In the genomic region with DNA sequence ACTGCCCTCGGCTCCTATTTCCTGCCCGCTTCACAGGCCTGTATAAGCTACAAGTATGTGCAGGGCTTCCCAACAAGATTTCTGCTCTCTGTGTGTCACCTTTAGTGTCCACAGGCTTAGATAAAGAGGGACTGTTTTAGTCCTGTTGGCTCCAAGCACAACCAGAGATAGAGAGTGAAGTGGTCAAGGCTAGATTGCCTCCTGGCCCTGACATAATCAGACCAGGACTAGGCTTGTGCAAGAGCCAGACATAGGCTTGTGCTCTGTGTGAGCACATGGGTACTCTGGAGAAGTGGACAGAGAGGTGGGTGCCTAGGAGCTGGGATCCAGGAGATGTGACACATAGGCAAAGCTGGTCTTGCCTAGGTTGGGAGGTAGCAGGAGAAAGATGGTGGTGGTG, we compare ENCODE assay signal across 22 mouse cellular contexts.
DNase-seq lines count a peak whose midpoint lies in the region; TF ChIP-seq lines count a peak whose summit lies in the region.
"Had no signal": no experiment of that assay in that cellular context is flagged by ENCODE, and none has a peak within 500 bp of the region (broad histone marks: within the 10 kb centered on the region; RNA-seq: fewer than 3 reads in every experiment).

No protein-coding gene starts in this region.

- peak; percentile 65 to 86 for DNase-seq in adrenal gland, adult (ENCODE audit: inconsistent age in 2 of 2, low spot score in 1 of 2)
- no peak for DNase-seq in adrenal gland, postnatal 4 days (ENCODE audit: low spot score in 2 of 2)
- peak in 1 of 2 experiments; percentile 63 for DNase-seq in heart, adult 2 months
- DNase-seq in heart, embryonic 10.5 days (ENCODE audit: low spot score): no peak
- DNase-seq in thymus, postnatal 14 days: peak; percentile 4
- DNase-seq in thymus, postnatal 36 days: no peak
- no peak for DNase-seq in limb, embryonic 10.5 days (ENCODE audit: low spot score)
- no peak for DNase-seq in lung, postnatal 14 days
- DNase-seq: cerebellum, adult 11 months; cerebellum, adult 9-10 months; cerebellum, postnatal 36 days; kidney, adult 11 months; kidney, postnatal 14 days; liver, postnatal 0 days; right cerebral cortex, postnatal 25 days had no signal

- intact Hi-C loops in heart, adult 2 months (cut with DNase I): loop anchor here (2.0 kb wide), 1 partner anchor 26 kb away; no protein-coding TSS in a partner anchor

- H3K79me2 ChIP-seq in heart, adult 2 months (replicated peaks; ENCODE audit: control insufficient read depth, insufficient read depth, low read length): no peaks in the 10 kb centered on the region

- H3K27me3 ChIP-seq in heart, adult 2 months (ENCODE audit: control insufficient read depth, insufficient read depth, low read length): no peaks in the 10 kb centered on the region
- no peaks in the 10 kb centered on the region for H3K27me3 ChIP-seq in heart, embryonic 10.5 days (ENCODE audit: insufficient read depth, poor library complexity, severe bottlenecking)
- H3K27me3 ChIP-seq in limb, embryonic 10.5 days (ENCODE audit: low read depth, poor library complexity, severe bottlenecking): no peaks in the 10 kb centered on the region
- H3K27me3 ChIP-seq: forebrain, embryonic 13.5 days; limb, embryonic 13.5 days; liver, embryonic 12.5 days; midbrain, embryonic 13.5 days; stomach, embryonic 15.5 days had no signal

- H3K9ac ChIP-seq in heart, adult 2 months (ENCODE audit: low read depth, low read length): no peak overlapping the region
- H3K9ac ChIP-seq: forebrain, embryonic 13.5 days; hindbrain, embryonic 14.5 days; limb, embryonic 13.5 days; liver, embryonic 12.5 days; liver, postnatal 0 days; midbrain, embryonic 13.5 days; stomach, embryonic 15.5 days had no signal

- TF ChIP-seq EP300 in heart, adult 2 months (IDR thresholded peaks at IDR 0.05; ENCODE audit: insufficient read depth, low read depth, low read length): peak; percentile 89

- 60% methylated on average over 2 of the region's 2 CpGs for WGBS in heart, adult 2 months
- 77% methylated on average over 2 of the region's 2 CpGs for WGBS in heart, embryonic 10.5 days
- 84% methylated on average over 2 of the region's 2 CpGs for WGBS in limb, embryonic 10.5 days

- H3K4me3 ChIP-seq in heart, adult 2 months: no peak overlapping the region
- H3K4me3 ChIP-seq in heart, embryonic 10.5 days: no peak overlapping the region
- no peak overlapping the region for H3K4me3 ChIP-seq in limb, embryonic 10.5 days
- H3K4me3 ChIP-seq: forebrain, embryonic 13.5 days; left cerebral cortex, adult 2 months; limb, embryonic 13.5 days; liver, embryonic 12.5 days; midbrain, embryonic 13.5 days; stomach, embryonic 15.5 days had no signal

- peak; percentile 42; the same call in 1 of the 2 replicates for TF ChIP-seq POLR2A in heart, adult 2 months (IDR thresholded peaks at IDR 0.05; ENCODE audit: insufficient read depth, low read depth, low read length)

- peaks cover 3% of the 10 kb centered on the region; the same call in 1 of the 2 replicates for H3K36me3 ChIP-seq in heart, adult 2 months (ENCODE audit: control insufficient read depth, insufficient read depth, low read length)
- peaks cover 38% of the 10 kb centered on the region for H3K36me3 ChIP-seq in heart, embryonic 10.5 days
- no peaks in the 10 kb centered on the region for H3K36me3 ChIP-seq in limb, embryonic 10.5 days
- H3K36me3 ChIP-seq: limb, embryonic 13.5 days; liver, embryonic 12.5 days; midbrain, embryonic 13.5 days; stomach, embryonic 15.5 days had no signal

- no peaks in the 10 kb centered on the region for H3K9me3 ChIP-seq in heart, embryonic 10.5 days
- no peaks in the 10 kb centered on the region for H3K9me3 ChIP-seq in limb, embryonic 10.5 days (replicated peaks)
- H3K9me3 ChIP-seq: forebrain, embryonic 13.5 days; limb, embryonic 13.5 days; liver, embryonic 12.5 days; midbrain, embryonic 13.5 days; stomach, embryonic 15.5 days had no signal

- H3K27ac ChIP-seq in heart, adult 2 months: peak overlapping the region; percentile 78
- no peak overlapping the region; the same call in 1 of the 2 replicates for H3K27ac ChIP-seq in heart, embryonic 10.5 days
- H3K27ac ChIP-seq in limb, embryonic 10.5 days: 0 out of 2 replicates have a peak overlapping the region, but pooled peaks have one; percentile 54
- H3K27ac ChIP-seq: forebrain, embryonic 13.5 days; hindbrain, embryonic 14.5 days; left cerebral cortex, adult 2 months; limb, embryonic 13.5 days; liver, embryonic 12.5 days; midbrain, embryonic 13.5 days; stomach, embryonic 15.5 days had no signal

- peaks cover 7% of the 10 kb centered on the region; the same call in 1 of the 2 replicates for H3K4me1 ChIP-seq in heart, adult 2 months (ENCODE audit: control insufficient read depth, insufficient read depth, low read length)
- peaks cover 35% of the 10 kb centered on the region for H3K4me1 ChIP-seq in heart, embryonic 10.5 days
- H3K4me1 ChIP-seq in limb, embryonic 10.5 days: peaks cover 48% of the 10 kb centered on the region
- H3K4me1 ChIP-seq: forebrain, embryonic 13.5 days; liver, embryonic 12.5 days; midbrain, embryonic 13.5 days; stomach, embryonic 15.5 days had no signal

- TF ChIP-seq CTCF in heart, adult 2 months (IDR thresholded peaks at IDR 0.05): no peak

Comparison
In these comparisons a context has a peak if more than half of its experiments do, and no peak if none do; other contexts are left out.
1. DNase-seq: peak in adrenal gland, adult (2 of 2) and thymus, postnatal 14 days (single experiment); none in adrenal gland, postnatal 4 days (0 of 2), heart, embryonic 10.5 days (single experiment), thymus, postnatal 36 days (0 of 2), limb, embryonic 10.5 days (single experiment) and lung, postnatal 14 days (single experiment).